In genomic region chr13:23949484-23950246, GRCm38 (mm10) we compare ENCODE assay signal across 15 mouse cellular contexts. TPM values are rescaled to one million over a fixed set of nuclear protein-coding genes. Genes with fewer than 3 reads are reported as not detected.
DNase-seq lines count a peak whose midpoint lies in the region; ATAC-seq and TF ChIP-seq lines count a peak whose summit lies in the region.
"Had no signal": no experiment of that assay in that cellular context is flagged by ENCODE, and none has a peak within 500 bp of the region (broad histone marks: within the 10 kb centered on the region; RNA-seq: fewer than 3 reads in every experiment).

No protein-coding gene starts in this region.

- no peaks in the 10 kb centered on the region for H3K27me3 ChIP-seq in midbrain, embryonic 15.5 days (replicated peaks)

- WGBS in midbrain, embryonic 15.5 days, result 18% methylated on average over 14 of the region's 14 CpGs

- TF ChIP-seq CTCF in left cerebral cortex, adult 2 months (IDR thresholded peaks at IDR 0.05), result no peak

- H3K27ac ChIP-seq in midbrain, embryonic 15.5 days, result 0 out of 2 replicates have a peak overlapping the region, but pooled peaks have one; percentile 16
- H3K27ac ChIP-seq in left cerebral cortex, adult 2 months, result no peak overlapping the region

- peaks cover 4% of the 10 kb centered on the region; the same call in 1 of the 2 replicates for H3K4me1 ChIP-seq in midbrain, embryonic 15.5 days

- DNase-seq in cerebellum, postnatal 10 days, result peak; percentile 40 to 57
- no peak for DNase-seq in cerebellum, adult 9-11 months
- peak; percentile 32 for DNase-seq in brain, embryonic 18.5 days (ENCODE audit: low read depth, low spot score)
- DNase-seq in forelimb bud, embryonic 11.5 days (ENCODE audit: low read depth, low spot score), result peak; percentile 44
- no peak for DNase-seq in thymus, postnatal 4 days
- DNase-seq in frontal cortex, postnatal 14 days (ENCODE audit: low spot score in 2 of 2), result no peak
- DNase-seq in left cerebral cortex, adult 2 months (ENCODE audit: extremely low spot score in 1 of 2, low spot score in 2 of 2), result no peak
- DNase-seq: adrenal gland, postnatal 25 days; cerebellum, postnatal 25 days; kidney, adult 9 months; lung, embryonic 14.5 days had no signal

- ATAC-seq in midbrain, embryonic 15.5 days (replicated peaks), result peak; percentile 86

- no peak overlapping the region for H3K4me2 ChIP-seq in midbrain, embryonic 15.5 days
- H3K4me2 ChIP-seq: lung, embryonic 14.5 days had no signal

- H3K9ac ChIP-seq in midbrain, embryonic 15.5 days, result no peak overlapping the region
- H3K9ac ChIP-seq: lung, embryonic 14.5 days had no signal

- H3K4me3 ChIP-seq in midbrain, embryonic 15.5 days, result no peak overlapping the region
- no peak overlapping the region for H3K4me3 ChIP-seq in left cerebral cortex, adult 2 months

- H3K36me3 ChIP-seq in midbrain, embryonic 15.5 days (replicated peaks), result no peaks in the 10 kb centered on the region

- no peaks in the 10 kb centered on the region for H3K9me3 ChIP-seq in midbrain, embryonic 15.5 days

- intact Hi-C loops in left cerebral cortex, adult 2 months (cut with DNase I), result loop anchor here (5.0 kb wide), 1 partner anchor 117 kb away; no protein-coding TSS in a partner anchor

RNA-seq across cellular contexts. Expression of gene Hist1h2aa, which starts 15.4 kb away (rescaled TPM):
- polyA plus RNA-seq in midbrain, embryonic 15.5 days (2015; fragmentation: Nextera tagmentation; extraction: Ambion mirVana), result not detected in 2 replicates
- total RNA-seq in left cerebral cortex, adult 2 months (2021), result not detected
- total RNA-seq: adrenal gland, postnatal 25 days; left cerebral cortex, postnatal 25 days; MEL had no signal
- polyA plus RNA-seq: heart, postnatal 0 days; lung, embryonic 14.5 days had no signal

RNA-seq across cellular contexts. Expression of gene Hist1h2ba, which starts 15.7 kb away (rescaled TPM):
- not detected in 2 replicates for polyA plus RNA-seq in midbrain, embryonic 15.5 days (2015; fragmentation: Nextera tagmentation; extraction: Ambion mirVana)
- not detected for total RNA-seq in left cerebral cortex, adult 2 months (2021)
- total RNA-seq: adrenal gland, postnatal 25 days; left cerebral cortex, postnatal 25 days; MEL had no signal
- polyA plus RNA-seq: heart, postnatal 0 days; lung, embryonic 14.5 days had no signal

RNA-seq across cellular contexts. Expression of gene Slc17a4, which starts 34.9 kb away (rescaled TPM):
- not detected in 2 replicates for polyA plus RNA-seq in midbrain, embryonic 15.5 days (2015; fragmentation: Nextera tagmentation; extraction: Ambion mirVana)
- not detected for total RNA-seq in left cerebral cortex, adult 2 months (2021)
- total RNA-seq: left cerebral cortex, postnatal 25 days; MEL had no signal
- polyA plus RNA-seq: heart, postnatal 0 days; lung, embryonic 14.5 days had no signal

RNA-seq across cellular contexts. Expression of gene Scgn, which starts 41.3 kb away (rescaled TPM):
- 1.1 and 1.5 TPM in 2 replicates for polyA plus RNA-seq in midbrain, embryonic 15.5 days (2015; fragmentation: Nextera tagmentation; extraction: Ambion mirVana)
- total RNA-seq in left cerebral cortex, adult 2 months (2021), result under 1 TPM in 1 of 2 experiments, not detected in 1; 0.68 TPM
- total RNA-seq: MEL had no signal
- polyA plus RNA-seq: heart, postnatal 0 days; lung, embryonic 14.5 days had no signal

Comparison
In these comparisons a context has a peak if more than half of its experiments do, and no peak if none do; other contexts are left out.
1. DNase-seq: peak in cerebellum, postnatal 10 days (2 of 2), brain, embryonic 18.5 days (single experiment) and forelimb bud, embryonic 11.5 days (single experiment); none in cerebellum, adult 9-11 months (single experiment), thymus, postnatal 4 days (single experiment), frontal cortex, postnatal 14 days (0 of 2) and left cerebral cortex, adult 2 months (0 of 2).